ENCODE assay signal across 9 mouse cellular contexts in genomic region chr3:94480291-94480884, GRCm38 (mm10). TPM values are rescaled to one million over a fixed set of nuclear protein-coding genes. Genes with fewer than 3 reads are reported as not detected.
DNase-seq lines count a peak whose midpoint lies in the region; ATAC-seq and TF ChIP-seq lines count a peak whose summit lies in the region.
"Had no signal": no experiment of that assay in that cellular context is flagged by ENCODE, and none has a peak within 500 bp of the region (broad histone marks: within the 10 kb centered on the region; RNA-seq: fewer than 3 reads in every experiment).

Gene Riiad1 (minus strand): TSS chr3:94480341.

- no peaks in the 10 kb centered on the region for H3K27me3 ChIP-seq in testis, adult 2 months (ENCODE audit: control insufficient read depth, insufficient read depth, low read length)
- peaks cover 49% of the 10 kb centered on the region for H3K27me3 ChIP-seq in limb, embryonic 12.5 days

- no peaks in the 10 kb centered on the region for H3K36me3 ChIP-seq in testis, adult 2 months (ENCODE audit: control insufficient read depth, insufficient read depth, low read length)
- no peaks in the 10 kb centered on the region for H3K36me3 ChIP-seq in limb, embryonic 12.5 days
- H3K36me3 ChIP-seq: limb, embryonic 15.5 days had no signal

- H3K27ac ChIP-seq in gastrocnemius, adult 2 months, result peak within 1 kb of the TSS; percentile 66; the same call in 1 of the 2 replicates
- no peak within 1 kb of the TSS for H3K27ac ChIP-seq in testis, adult 2 months (ENCODE audit: control insufficient read depth, insufficient read depth, low read depth, low read length)
- H3K27ac ChIP-seq in limb, embryonic 12.5 days, result no peak within 1 kb of the TSS
- H3K27ac ChIP-seq: limb, embryonic 15.5 days had no signal

- DNase-seq in gastrocnemius, adult 2 months, result no peak
- DNase-seq in gastrocnemius, postnatal 25 days, result no peak
- no peak for DNase-seq in testis, postnatal 14 days (ENCODE audit: low spot score)
- DNase-seq in B cell, adult 2 months, result no peak
- DNase-seq in frontal cortex, postnatal 36 days (ENCODE audit: low spot score in 2 of 2), result no peak

- 9% methylated on average over 16 of the region's 16 CpGs for WGBS in limb, embryonic 12.5 days

- intact Hi-C loops in gastrocnemius, adult 2 months (cut with DNase I), result no loop called here

- no peaks in the 10 kb centered on the region for H3K9me3 ChIP-seq in limb, embryonic 12.5 days
- H3K9me3 ChIP-seq: limb, embryonic 15.5 days had no signal

- no peak for TF ChIP-seq POLR2A in testis, adult 2 months (IDR thresholded peaks at IDR 0.05; ENCODE audit: control insufficient read depth, low read depth, low read length)

- H3K4me1 ChIP-seq in testis, adult 2 months (ENCODE audit: control insufficient read depth, insufficient read depth, low read length), result peaks cover 9% of the 10 kb centered on the region
- H3K4me1 ChIP-seq in limb, embryonic 12.5 days (replicated peaks), result peaks cover 39% of the 10 kb centered on the region

- no peak for TF ChIP-seq CTCF in gastrocnemius, adult 2 months (IDR thresholded peaks at IDR 0.05)
- no peak for TF ChIP-seq CTCF in testis, adult 2 months (IDR thresholded peaks at IDR 0.05; ENCODE audit: control insufficient read depth, insufficient read depth, insufficient replicate concordance, low read depth, low read length)

- ATAC-seq in limb, embryonic 12.5 days (ENCODE audit: insufficient number of reproducible peaks, insufficient read depth, low FRiP score, low TSS enrichment, low read depth), result no peak
- ATAC-seq in erythroid progenitor cell, adult 5-6 weeks (replicated peaks; ENCODE audit: low FRiP score, poor library complexity, severe bottlenecking), result no peak

- no peak within 1 kb of the TSS for H3K4me3 ChIP-seq in gastrocnemius, adult 2 months
- H3K4me3 ChIP-seq in testis, adult 2 months (ENCODE audit: control insufficient read depth, low read depth, low read length), result peak within 1 kb of the TSS; percentile 86
- H3K4me3 ChIP-seq in limb, embryonic 12.5 days (replicated peaks), result no peak within 1 kb of the TSS
- H3K4me3 ChIP-seq: limb, embryonic 15.5 days had no signal

- H3K9ac ChIP-seq in limb, embryonic 12.5 days (replicated peaks), result no peak within 1 kb of the TSS
- H3K9ac ChIP-seq: limb, embryonic 15.5 days had no signal

- peak within 1 kb of the TSS; percentile 40 for H3K4me2 ChIP-seq in limb, embryonic 12.5 days
- H3K4me2 ChIP-seq: limb, embryonic 15.5 days had no signal

RNA-seq across cellular contexts. Expression of gene Riiad1, which starts in this region (rescaled TPM):
- 10 to 100 TPM; 11.2 to 11.4 TPM for total RNA-seq in gastrocnemius, adult 2 months (2021)
- 1 to 10 TPM; 4.6 to 4.9 TPM for total RNA-seq in gastrocnemius, postnatal 25 days (2021)
- polyA plus RNA-seq in testis, adult 2 months (2012; rRNA removed), result 107 and 109 TPM in 2 replicates
- polyA plus RNA-seq in limb, embryonic 12.5 days (2016; fragmentation: Nextera tagmentation; extraction: Ambion mirVana), result 1.1 and 2.8 TPM in 2 replicates
- total RNA-seq in erythroid progenitor cell, adult 5-6 weeks (2015; ENCODE audit: low replicate concordance), result not detected in 2 replicates
- not detected in 2 replicates for total RNA-seq in erythroid progenitor cell, adult 5-6 weeks (2017; ENCODE audit: low replicate concordance)

Comparison
In these comparisons a context has a peak if more than half of its experiments do, and no peak if none do; other contexts are left out.
1. RNA of gene Riiad1 (total RNA-seq): 11.2 to 11.4 TPM in gastrocnemius, adult 2 months and 4.6 to 4.9 TPM in gastrocnemius, postnatal 25 days; not detected in erythroid progenitor cell, adult 5-6 weeks; every median in the first group is over 4 times any median in the second.
2. RNA of gene Riiad1 (polyA plus RNA-seq): 107 to 109 TPM in testis, adult 2 months; 1.1 to 2.8 TPM in limb, embryonic 12.5 days; every median in the first group is over 10 times any median in the second.